Mouse (Mus musculus) megakaryocyte progenitor cell, adult 5-6 weeks (primary cell): ENCODE measurements around the gene Rbm28. TPM values are rescaled to one million over a fixed set of nuclear protein-coding genes. Genes with fewer than 3 reads are reported as not detected.

Experiments
- ATAC-seq: replicated peaks from 2 replicates; pipeline ENCODE4 v1.8.0; 2016; ENCODE audit warnings: mild to moderate bottlenecking, moderate TSS enrichment, inconsistent platforms; ENCODE audit not compliant: poor library complexity
- total RNA-seq, 2 experiments: library from RNA; stranded (forward) in 1 of 2; stranded (reverse) in 1 of 2; fragments of 157-497, 149-512 nt in 1 of 2; fragments of 200-1000 nt in 1 of 2; gene quantifications; 2 replicates each; pipeline versions ENCODE4 v1.2.3 to v1.2.4; 2015 to 2017

Rbm28 gene
- total RNA-seq, 2 experiments from 2014 or later, result 47.4 to 59.0 TPM

- ATAC-seq, result no peak
These were observed 81.9 kb downstream of the Rbm28 start for GRCm38 (mm10) chr6:29082776-29083354.

GRCm38 (mm10) chr6:29081826-29082363 lies 82.9 kb downstream of the Rbm28 start:
- no peak for ATAC-seq

- ATAC-seq, result no peak
These were observed 85.5 kb downstream of the Rbm28 start for GRCm38 (mm10) chr6:29079291-29079690.

GRCm38 (mm10) chr6:29074133-29074469 lies 90.7 kb downstream of the Rbm28 start:
- no peak for ATAC-seq

Other genes starting within 250 kb of the Rbm28 start
- not detected in 2 replicates for gene Lep, start 104.8 kb downstream of the Rbm28 start, total RNA-seq (2015)
- not detected in 2 replicates for gene Lep, start 104.8 kb downstream of the Rbm28 start, total RNA-seq (2017)
- gene Prrt4, start 14.6 kb upstream of the Rbm28 start, total RNA-seq (2015), result not detected in 2 replicates
- gene Prrt4, start 14.6 kb upstream of the Rbm28 start, total RNA-seq (2017), result not detected in 2 replicates
- 56.0 and 76.2 TPM in 2 replicates for gene Impdh1, start 51.4 kb upstream of the Rbm28 start, total RNA-seq (2015)
- 94.2 and 106 TPM in 2 replicates for gene Impdh1, start 51.4 kb upstream of the Rbm28 start, total RNA-seq (2017)
- 14.3 and 17.8 TPM in 2 replicates for gene Hilpda, start 107.5 kb upstream of the Rbm28 start, total RNA-seq (2015)
- gene Hilpda, start 107.5 kb upstream of the Rbm28 start, total RNA-seq (2017), result 7.1 and 10.9 TPM in 2 replicates
- 1.1 TPM in 1 of 2 replicates, not detected in the other for gene Fam71f2, start 114.6 kb upstream of the Rbm28 start, total RNA-seq (2015)
- gene Fam71f2, start 114.6 kb upstream of the Rbm28 start, total RNA-seq (2017), result 0.68 TPM in 1 of 2 replicates, not detected in the other
- not detected in 2 replicates for gene Fam71f1, start 154.1 kb upstream of the Rbm28 start, total RNA-seq (2015)
- not detected in 2 replicates for gene Fam71f1, start 154.1 kb upstream of the Rbm28 start, total RNA-seq (2017)
- gene Calu, start 183.1 kb upstream of the Rbm28 start, total RNA-seq (2015), result 84.9 and 85.3 TPM in 2 replicates
- gene Calu, start 183.1 kb upstream of the Rbm28 start, total RNA-seq (2017), result 211 TPM in 2 replicates
- not detected in 2 replicates for gene Opn1sw, start 223.5 kb upstream of the Rbm28 start, total RNA-seq (2015)
- not detected in 2 replicates for gene Opn1sw, start 223.5 kb upstream of the Rbm28 start, total RNA-seq (2017)
- not detected in 2 replicates for gene Ccdc136, start 231.3 kb upstream of the Rbm28 start, total RNA-seq (2015)
- gene Ccdc136, start 231.3 kb upstream of the Rbm28 start, total RNA-seq (2017), result 0.41 TPM in 1 of 2 replicates, not detected in the other